Mouse (Mus musculus) C2C12 (cell line): ENCODE results near the gene Foxn3. TPM values are rescaled to one million over a fixed set of nuclear protein-coding genes. Genes with fewer than 3 reads are reported as not detected.

Experiments
- H3K27me3 ChIP-seq: one replicate; pipeline ENCODE4 v1.6.1; 2011; ENCODE audit not compliant: control insufficient read depth, insufficient read depth, insufficient read length
- H3K36me3 ChIP-seq: one replicate; pipeline ENCODE4 v1.6.1; 2011; ENCODE audit not compliant: control insufficient read depth, insufficient read depth
- H3K4me3 ChIP-seq: one replicate; pipeline ENCODE4 v1.5.1; 2011; ENCODE audit warnings: mild to moderate bottlenecking, control low read depth; ENCODE audit not compliant: poor library complexity, insufficient read depth, severe bottlenecking
- H3K79me2 ChIP-seq: one replicate; pipeline ENCODE4 v1.6.1; 2011; ENCODE audit not compliant: control insufficient read depth, insufficient read depth
- H3K79me3 ChIP-seq: one replicate; pipeline ENCODE4 v1.6.1; 2011; ENCODE audit warnings: low read depth, control low read depth
- H3ac ChIP-seq: one replicate; pipeline ENCODE3; 2011; ENCODE audit warnings: low read depth; ENCODE audit not compliant: control insufficient read depth, insufficient read length
- CEBPB ChIP-seq: IDR thresholded peaks from one replicate; pipeline ENCODE4 v1.6.1; 2011; ENCODE audit warnings: low read depth, mild to moderate bottlenecking, control low read depth, moderate library complexity
- CTCF ChIP-seq: IDR thresholded peaks from one replicate; pipeline ENCODE4 v1.5.1; 2011; ENCODE audit not compliant: control insufficient read depth, insufficient read depth, insufficient read length
- FOSL1 ChIP-seq: IDR thresholded peaks from one replicate; pipeline ENCODE4 v1.8.0; 2011; ENCODE audit warnings: mild to moderate bottlenecking, low read length; ENCODE audit not compliant: poor library complexity, insufficient read depth, severe bottlenecking
- MAX ChIP-seq: IDR thresholded peaks from one replicate; pipeline ENCODE4 v1.6.1; 2011; ENCODE audit warnings: mild to moderate bottlenecking, control low read depth
- MYOD1 ChIP-seq: IDR thresholded peaks from one replicate; pipeline ENCODE4 v1.6.1; 2011; ENCODE audit warnings: low read depth; ENCODE audit not compliant: control insufficient read depth, insufficient read length
- MYOG ChIP-seq: IDR thresholded peaks from one replicate; pipeline ENCODE4 v1.6.1; 2011; ENCODE audit not compliant: control insufficient read depth, insufficient read length; ENCODE audit errors: extremely low read depth
- USF1 ChIP-seq: IDR thresholded peaks from one replicate; pipeline ENCODE4 v1.6.1; 2011; ENCODE audit warnings: low read depth, mild to moderate bottlenecking, control low read depth, moderate library complexity
- polyA plus RNA-seq: library from polyadenylated mRNA; unstranded; fragments of >200 nt; fragmentation: generic; extraction: Trizol; gene quantifications from one replicate; pipeline ENCODE4 v1.2.1, GENCODE M21; 2012; ENCODE audit warnings: missing spikeins

Gene Foxn3
- polyA plus RNA-seq, 1 experiment = 4.2 TPM

DNA sequence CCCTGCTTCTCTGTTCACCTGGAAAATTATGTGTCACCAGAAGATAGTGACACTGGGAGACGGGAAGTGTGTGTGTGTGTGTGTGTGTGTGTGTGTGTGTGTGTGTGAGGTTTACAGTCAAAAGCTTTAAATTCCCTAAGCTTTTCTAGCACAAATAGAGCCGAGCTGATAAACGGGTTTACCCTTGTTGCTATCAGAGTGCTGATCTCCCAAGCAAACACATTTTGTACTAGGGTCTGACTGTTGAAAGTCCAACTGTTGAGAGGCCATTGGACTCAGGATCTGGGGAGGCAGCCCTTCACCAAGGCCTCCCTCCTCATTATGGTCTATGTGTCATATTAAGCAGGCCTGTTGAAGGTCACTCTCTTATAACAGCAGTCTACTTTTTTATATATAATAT, 123.4 kb downstream of the Foxn3 start:
- H3K79me2 ChIP-seq = no peaks in the 10 kb centered on the region
- H3K4me3 ChIP-seq = no peak overlapping the region
- TF ChIP-seq USF1 (no peak), MAX (no peak), FOSL1 (no peak), CEBPB (no peak), CTCF (no peak), MYOD1 (no peak), MYOG (no peak)
- no peaks in the 10 kb centered on the region for H3K27me3 ChIP-seq
- H3K36me3 ChIP-seq = no peaks in the 10 kb centered on the region
- no peak overlapping the region for H3ac ChIP-seq
- no peaks in the 10 kb centered on the region for H3K79me3 ChIP-seq

DNA sequence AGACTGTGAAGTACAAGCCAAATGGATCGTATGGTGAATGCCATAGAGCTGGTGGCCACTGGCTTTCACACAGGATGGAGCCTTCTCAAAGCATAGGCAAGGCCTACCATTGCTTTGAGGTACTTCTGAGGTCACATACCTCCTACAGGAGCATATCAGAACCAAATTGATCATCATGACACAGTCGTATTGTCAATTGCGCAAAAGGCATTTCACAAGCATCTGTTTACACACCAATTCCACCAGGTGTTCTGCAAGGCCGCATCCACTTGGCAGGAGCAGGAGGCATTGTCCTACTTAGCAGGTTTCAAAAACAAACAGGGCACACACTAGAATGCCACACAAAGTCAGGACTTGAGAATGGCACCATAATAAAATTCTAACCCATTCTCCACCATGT, 128.2 kb downstream of the Foxn3 start:
- no peaks in the 10 kb centered on the region for H3K36me3 ChIP-seq
- TF ChIP-seq MAX = no peak

GRCm38 (mm10) chr12:99433402-99433801, 130.0 kb downstream of the Foxn3 start:
- Histone ChIP-seq H3ac (no peak overlapping the region), H3K36me3 (no peaks in the 10 kb centered on the region), H3K79me2 (no peaks in the 10 kb centered on the region), H3K27me3 (no peaks in the 10 kb centered on the region), H3K4me3 (no peak overlapping the region), H3K79me3 (no peaks in the 10 kb centered on the region)
- no peak for TF ChIP-seq USF1
- no peak for TF ChIP-seq CEBPB
- TF ChIP-seq MYOG = no peak
- TF ChIP-seq FOSL1 = no peak
- no peak for TF ChIP-seq CTCF
- no peak for TF ChIP-seq MAX
- no peak for TF ChIP-seq MYOD1

More for the DNA sequence above, 128.2 kb downstream of the Foxn3 start:
- H3K79me2 ChIP-seq = no peaks in the 10 kb centered on the region
- H3ac ChIP-seq = no peak overlapping the region
- H3K79me3 ChIP-seq = no peaks in the 10 kb centered on the region
- no peak overlapping the region for H3K4me3 ChIP-seq
- H3K27me3 ChIP-seq = no peaks in the 10 kb centered on the region

- no peak overlapping the region for H3K4me3 ChIP-seq
- TF ChIP-seq CEBPB (no peak), MYOD1 (no peak), USF1 (no peak), MAX (no peak), MYOG (no peak), CTCF (no peak), FOSL1 (no peak)
- H3K79me3 ChIP-seq = no peaks in the 10 kb centered on the region
- no peaks in the 10 kb centered on the region for H3K79me2 ChIP-seq
- no peaks in the 10 kb centered on the region for H3K36me3 ChIP-seq
- no peaks in the 10 kb centered on the region for H3K27me3 ChIP-seq
- H3ac ChIP-seq = no peak overlapping the region
Measured at GRCm38 (mm10) chr12:99431541-99431940, 131.8 kb downstream of the Foxn3 start.

- Histone ChIP-seq H3K79me3 (no peaks in the 10 kb centered on the region), H3ac (no peak overlapping the region), H3K27me3 (no peaks in the 10 kb centered on the region), H3K36me3 (no peaks in the 10 kb centered on the region), H3K79me2 (no peaks in the 10 kb centered on the region), H3K4me3 (no peak overlapping the region)
- TF ChIP-seq MYOD1 = no peak
- no peak for TF ChIP-seq MAX
- no peak for TF ChIP-seq CTCF
- no peak for TF ChIP-seq USF1
- no peak for TF ChIP-seq FOSL1
- no peak for TF ChIP-seq MYOG
- TF ChIP-seq CEBPB = no peak
Measured at GRCm38 (mm10) chr12:99430992-99431391, 132.4 kb downstream of the Foxn3 start.

- Histone ChIP-seq H3K79me2 (no peaks in the 10 kb centered on the region), H3K79me3 (no peaks in the 10 kb centered on the region), H3K27me3 (no peaks in the 10 kb centered on the region), H3K36me3 (no peaks in the 10 kb centered on the region), H3ac (no peak overlapping the region), H3K4me3 (no peak overlapping the region)
- no peak for TF ChIP-seq MYOD1
- no peak for TF ChIP-seq USF1
- no peak for TF ChIP-seq CEBPB
- TF ChIP-seq CTCF = no peak
- no peak for TF ChIP-seq MAX
- TF ChIP-seq MYOG = no peak
- no peak for TF ChIP-seq FOSL1
Measured at GRCm38 (mm10) chr12:99429101-99429500, 134.3 kb downstream of the Foxn3 start.
